Mouse (Mus musculus): Measurements from ENCODE around the gene Arhgap22.

Gene Arhgap22

GRCm38 (mm10) chr14:33213823-33214766 lies at the start of gene Arhgap22:
Arhgap22 (plus strand) TSS chr14:33214026.
- peak; percentile 57 for DNase-seq (ENCODE audit: low read depth, low spot score)

- no peak for DNase-seq (ENCODE audit: low read depth, low spot score)
These were observed 45.1 kb upstream of the Arhgap22 start for GRCm38 (mm10) chr14:33168750-33169149.

- no peak for DNase-seq (ENCODE audit: low read depth, low spot score)
These were observed 41.9 kb upstream of the Arhgap22 start for GRCm38 (mm10) chr14:33171942-33172341.

DNA sequence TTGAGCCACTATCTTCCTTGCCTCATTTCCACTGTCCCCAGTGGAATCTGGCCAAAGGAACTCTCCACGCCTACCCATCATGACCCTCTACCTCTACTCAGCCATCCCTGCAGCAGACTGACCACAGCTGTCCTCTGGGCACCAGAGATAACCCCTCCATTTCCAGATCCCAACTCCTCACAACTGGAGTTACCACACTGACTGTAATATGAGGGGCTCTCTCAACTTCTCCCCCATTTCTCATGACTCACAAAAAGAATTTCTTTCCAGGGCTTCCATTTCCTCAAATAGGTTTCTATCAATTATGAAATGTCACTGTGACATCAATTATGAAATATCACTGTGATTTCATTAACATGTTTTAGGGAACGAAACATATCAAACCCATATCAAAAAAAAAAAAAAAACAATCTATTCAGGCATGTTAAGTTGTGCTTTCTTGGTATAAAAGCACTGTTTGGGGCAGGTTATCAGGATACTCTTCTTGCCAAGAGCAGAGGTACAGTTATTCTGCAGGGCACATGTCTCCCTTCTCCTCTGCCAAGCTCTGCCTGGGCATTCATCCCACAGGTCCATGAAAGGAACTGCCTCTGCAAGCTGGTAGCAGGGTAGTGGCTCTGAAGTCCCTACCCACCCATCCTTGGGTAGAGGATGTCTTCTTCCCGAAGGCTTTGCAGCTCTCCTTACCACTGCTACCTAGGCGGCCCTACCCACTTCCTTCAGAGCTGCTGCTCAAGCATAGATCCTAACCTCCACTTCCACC lies 38.6 kb upstream of the Arhgap22 start:
- no peak for DNase-seq (ENCODE audit: low read depth, low spot score)

GRCm38 (mm10) chr14:33180102-33180501 lies 33.7 kb upstream of the Arhgap22 start:
- no peak for DNase-seq (ENCODE audit: low read depth, low spot score)

DNA sequence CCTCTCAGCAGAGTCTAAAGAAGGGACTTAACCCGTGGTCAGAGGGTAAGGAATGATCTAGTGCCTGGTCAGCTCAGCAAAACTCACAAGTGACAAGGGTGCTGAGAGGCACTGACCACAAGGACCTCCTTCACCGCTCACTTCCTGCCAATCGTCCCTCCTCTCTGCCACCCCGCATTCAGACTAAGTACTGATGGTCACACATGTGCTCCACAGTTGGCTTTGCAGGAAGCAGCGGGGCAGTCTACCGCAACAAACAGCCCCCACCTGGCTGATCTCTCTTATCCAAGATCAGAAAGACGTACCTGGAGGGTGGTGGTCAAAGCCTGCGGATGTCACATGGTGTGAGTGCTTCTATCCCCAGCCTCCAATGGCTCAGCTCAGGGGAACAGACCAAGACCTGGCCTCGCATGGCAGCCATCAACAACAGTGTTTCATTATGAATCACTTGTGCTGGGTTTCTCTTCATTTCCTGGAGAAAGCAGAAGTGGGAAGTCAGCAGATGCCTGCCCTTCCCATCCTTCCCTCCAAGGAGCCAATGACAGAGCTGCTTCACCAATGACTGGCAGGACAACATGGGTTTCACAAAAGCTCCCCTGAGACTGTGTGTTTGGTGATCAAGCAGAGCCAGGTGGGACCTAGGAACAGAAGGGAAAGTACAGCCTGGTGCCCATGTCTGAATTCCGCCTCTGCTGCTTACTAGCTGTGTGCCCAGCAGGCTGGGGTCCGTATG lies 28.6 kb upstream of the Arhgap22 start, which contains the start of gene Wdfy4:
Gene Wdfy4, minus strand, starts transcription at position 441 of the 733 bp plus-strand sequence.
- no peak for DNase-seq (ENCODE audit: low read depth, low spot score)

- no peak for DNase-seq (ENCODE audit: low read depth, low spot score)
These were observed 26.6 kb upstream of the Arhgap22 start for GRCm38 (mm10) chr14:33187201-33187600.

- no peak for DNase-seq (ENCODE audit: low read depth, low spot score)
These were observed 24.6 kb upstream of the Arhgap22 start for GRCm38 (mm10) chr14:33189230-33189629.

DNA sequence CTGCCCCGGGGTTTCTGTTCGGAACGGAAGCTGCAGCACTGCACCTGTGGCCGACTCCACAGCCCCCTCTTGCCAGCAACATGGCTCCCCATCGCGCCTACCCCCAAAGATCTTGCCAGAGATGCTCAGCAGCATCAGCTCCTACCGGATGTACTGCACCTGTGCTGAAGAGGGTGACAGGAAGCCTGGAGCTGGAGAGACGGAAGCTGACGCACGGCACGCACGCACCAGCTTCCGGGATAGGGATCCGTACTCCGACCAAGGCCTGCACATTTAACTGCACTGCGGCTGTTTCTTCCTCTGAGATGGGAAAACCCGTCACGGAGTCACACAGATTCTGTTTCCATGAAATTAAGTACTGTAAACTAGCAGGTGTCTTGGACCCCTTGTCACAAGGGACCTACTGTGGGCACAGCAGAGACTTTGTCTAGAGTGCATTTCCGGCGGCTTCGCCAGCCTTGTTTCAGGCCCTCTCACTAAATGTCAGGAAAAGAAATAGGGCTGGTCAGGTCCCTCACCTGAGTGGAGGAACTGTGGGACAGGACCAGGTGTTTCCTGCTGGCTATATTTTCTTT lies 23.9 kb upstream of the Arhgap22 start:
- DNase-seq (ENCODE audit: low read depth, low spot score): no peak

- no peak for DNase-seq (ENCODE audit: low read depth, low spot score)
These were observed 23.2 kb upstream of the Arhgap22 start for GRCm38 (mm10) chr14:33190646-33191045.

GRCm38 (mm10) chr14:33193762-33194161 lies 20.1 kb upstream of the Arhgap22 start:
- DNase-seq (ENCODE audit: low read depth, low spot score): no peak

- no peak for DNase-seq (ENCODE audit: low read depth, low spot score)
These were observed 19.6 kb upstream of the Arhgap22 start for GRCm38 (mm10) chr14:33194241-33194640.

- DNase-seq (ENCODE audit: low read depth, low spot score): no peak
These were observed 11.7 kb upstream of the Arhgap22 start for GRCm38 (mm10) chr14:33202161-33202560.

DNA sequence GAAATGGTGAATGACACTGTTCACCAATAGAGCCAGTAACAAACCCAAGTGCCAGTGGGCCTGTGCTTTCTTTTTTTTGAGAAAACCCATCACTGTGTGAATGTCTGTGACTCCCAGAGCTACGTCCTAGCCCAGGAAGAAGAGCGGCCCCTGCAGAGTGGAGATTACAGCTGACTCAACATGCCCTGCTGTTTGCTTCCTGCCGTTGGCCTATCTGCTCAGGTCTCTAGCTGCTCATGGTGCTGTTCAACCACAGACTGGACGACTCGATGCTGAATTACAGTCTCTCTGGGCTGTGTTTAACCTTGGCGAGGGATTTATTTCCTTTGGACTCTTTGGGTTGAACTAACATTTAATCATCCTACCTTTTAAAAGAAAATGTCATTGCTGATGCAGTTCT lies 10.9 kb upstream of the Arhgap22 start:
- no peak for DNase-seq (ENCODE audit: low read depth, low spot score)

DNA sequence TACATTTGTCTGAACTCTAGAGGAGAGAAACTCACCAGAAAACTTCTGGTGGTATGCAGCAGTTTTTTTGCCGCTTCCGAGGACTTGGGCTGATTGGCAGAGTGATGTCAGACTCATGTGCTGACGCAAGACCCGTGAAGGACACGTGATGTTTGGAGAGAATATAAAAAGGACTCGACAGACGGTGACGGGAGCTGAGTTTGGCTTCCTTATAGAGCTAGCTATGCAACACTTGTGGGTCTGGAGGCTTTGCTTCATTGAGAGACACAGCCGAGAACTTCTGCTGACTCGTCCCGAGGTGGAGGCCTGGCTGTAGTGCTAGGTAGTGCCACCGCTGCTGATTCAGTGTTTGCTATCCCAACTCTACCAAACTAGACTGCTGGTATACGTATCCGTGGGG lies 10.0 kb upstream of the Arhgap22 start:
- no peak for DNase-seq (ENCODE audit: low read depth, low spot score)

- no peak for DNase-seq (ENCODE audit: low read depth, low spot score)
These were observed 8.4 kb upstream of the Arhgap22 start for GRCm38 (mm10) chr14:33205280-33205965.

DNA sequence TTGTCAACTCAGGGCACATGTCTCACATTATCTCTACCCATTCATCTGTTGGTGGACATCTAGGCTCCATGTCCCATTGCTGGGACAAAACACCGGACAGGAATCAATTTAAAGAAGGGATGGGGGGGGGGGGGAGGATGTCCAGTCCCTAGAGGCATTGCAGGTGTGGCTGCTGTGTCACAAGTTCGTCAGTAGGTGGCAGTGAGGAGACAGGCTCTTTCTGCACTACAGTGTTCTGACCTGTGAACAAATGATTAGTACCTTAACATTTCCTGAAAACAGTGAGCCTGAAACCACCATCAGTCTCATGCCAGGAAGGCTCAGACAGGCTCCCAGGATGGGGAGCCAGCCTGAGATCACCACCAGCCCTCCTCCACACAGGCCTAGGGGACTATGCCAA lies 6.8 kb upstream of the Arhgap22 start:
- no peak for DNase-seq (ENCODE audit: low read depth, low spot score)

DNA sequence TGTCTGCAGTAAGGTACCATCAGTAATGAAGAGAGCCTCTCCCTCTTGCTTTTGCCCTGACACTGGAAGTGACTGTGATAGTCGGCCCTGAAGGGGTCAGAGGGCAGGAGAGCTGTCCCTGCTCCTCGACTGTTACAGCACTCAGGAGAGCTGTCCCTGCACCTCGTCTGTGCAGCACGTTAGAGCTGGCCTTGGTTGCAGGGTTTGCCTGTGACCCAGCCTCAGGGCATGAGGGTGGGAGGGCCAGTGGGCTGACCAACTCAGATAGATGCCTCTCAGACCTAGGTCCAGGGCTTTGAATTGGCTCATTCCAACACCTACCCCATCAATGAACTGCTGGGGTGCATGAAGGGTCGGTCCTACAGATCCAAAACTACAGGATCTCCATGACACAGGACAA lies 5.5 kb upstream of the Arhgap22 start:
- DNase-seq (ENCODE audit: low read depth, low spot score): no peak

GRCm38 (mm10) chr14:33210806-33211205 lies 3.0 kb upstream of the Arhgap22 start:
- no peak for DNase-seq (ENCODE audit: low read depth, low spot score)

GRCm38 (mm10) chr14:33212271-33212957 lies 1.4 kb upstream of the Arhgap22 start:
- no peak for DNase-seq (ENCODE audit: low read depth, low spot score)
